Mouse (Mus musculus) liver, embryonic 15.5 days (tissue): ENCODE measurements around the gene A930009A15Rik. TPM values are rescaled to one million over a fixed set of nuclear protein-coding genes. Genes with fewer than 3 reads are reported as not detected.

Experiments used
- ATAC-seq: fragments of 200-750 bp; cut with Nextera tagmentation; 2 replicates; pipeline ENCODE4 v1.8.0; 2017; ENCODE audit warnings: moderate number of reproducible peaks, mild to moderate bottlenecking, moderate library complexity; ENCODE audit not compliant: insufficient read depth
- H3K27ac ChIP-seq: fragments of 300-500 bp; sonication (generic); replicated peaks from 2 replicates; pipeline ENCODE4 v1.5.1; 2015; ENCODE audit warnings: mild to moderate bottlenecking, inconsistent platforms
- H3K27me3 ChIP-seq: fragments of 300-500 bp; sonication (generic); 2 replicates; pipeline ENCODE4 v1.6.1; 2015; ENCODE audit warnings: mild to moderate bottlenecking, inconsistent platforms
- H3K36me3 ChIP-seq: fragments of 300-500 bp; sonication (generic); replicated peaks from 2 replicates; pipeline ENCODE4 v1.6.1; 2015; ENCODE audit warnings: moderate library complexity, mild to moderate bottlenecking, inconsistent platforms
- H3K4me1 ChIP-seq: fragments of 300-500 bp; sonication (generic); replicated peaks from 2 replicates; pipeline ENCODE4 v1.6.1; 2015; ENCODE audit warnings: inconsistent platforms
- H3K4me2 ChIP-seq: fragments of 300-500 bp; sonication (generic); 2 replicates; pipeline ENCODE4 v1.6.1; 2015; ENCODE audit warnings: moderate library complexity, mild to moderate bottlenecking, inconsistent platforms
- H3K4me3 ChIP-seq: fragments of 300-500 bp; sonication (generic); replicated peaks from 2 replicates; pipeline ENCODE4 v1.5.1; 2015; ENCODE audit warnings: mild to moderate bottlenecking, inconsistent platforms
- H3K9ac ChIP-seq: fragments of 300-500 bp; sonication (generic); 2 replicates; pipeline ENCODE4 v1.6.1; 2015; ENCODE audit warnings: moderate library complexity, mild to moderate bottlenecking, inconsistent platforms
- H3K9me3 ChIP-seq: fragments of 300-500 bp; sonication (generic); replicated peaks from 2 replicates; pipeline ENCODE4 v1.6.1; 2016; ENCODE audit warnings: inconsistent platforms
- WGBS: fragments of 180-500 bp; shearing (Covaris S2); methylation state at CpG from one replicate; pipeline ENCODE4 v1.1.7; 2015; ENCODE audit warnings: mixed read lengths; ENCODE audit not compliant: insufficient replicate concordance; 5-methylcytosine and 5-hydroxymethylcytosine counted together
- polyA plus RNA-seq: library from polyadenylated mRNA; unstranded; fragments of >200 nt; fragmentation: Nextera tagmentation; extraction: Ambion mirVana; gene quantifications from 2 replicates; pipeline ENCODE4 v1.2.1, GENCODE M21; 2015

The A930009A15Rik gene
- polyA plus RNA-seq, 1 experiment from 2014 or later, result not detected

- Histone ChIP-seq H3K27ac (no peak overlapping the region), H3K9me3 (no peaks in the 10 kb centered on the region), H3K4me1 (no peaks in the 10 kb centered on the region), H3K4me3 (no peak overlapping the region), H3K9ac (no peak overlapping the region), H3K36me3 (no peaks in the 10 kb centered on the region), H3K27me3 (no peaks in the 10 kb centered on the region), H3K4me2 (no peak overlapping the region)
- no peak for ATAC-seq
- 19% methylated on average over 2 of the region's 2 CpGs for WGBS
Measured at GRCm38 (mm10) chr10:115555191-115555765, 14.5 kb upstream of the A930009A15Rik start.

- no peak overlapping the region for H3K9ac ChIP-seq
- H3K9me3 ChIP-seq, result no peaks in the 10 kb centered on the region
- WGBS, result 56% methylated on average over 12 of the region's 12 CpGs
- no peaks in the 10 kb centered on the region for H3K27me3 ChIP-seq
- H3K4me1 ChIP-seq, result no peaks in the 10 kb centered on the region
- no peaks in the 10 kb centered on the region for H3K36me3 ChIP-seq
- ATAC-seq, result no peak
- no peak overlapping the region for H3K4me3 ChIP-seq
- no peak overlapping the region for H3K4me2 ChIP-seq
- no peak overlapping the region for H3K27ac ChIP-seq
Measured at GRCm38 (mm10) chr10:115556738-115557242, 13.0 kb upstream of the A930009A15Rik start.

GRCm38 (mm10) chr10:115561136-115561880 lies 8.5 kb upstream of the A930009A15Rik start:
- Histone ChIP-seq H3K36me3 (no peaks in the 10 kb centered on the region), H3K4me1 (no peaks in the 10 kb centered on the region), H3K4me2 (no peak overlapping the region), H3K27me3 (no peaks in the 10 kb centered on the region), H3K27ac (no peak overlapping the region), H3K9me3 (no peaks in the 10 kb centered on the region), H3K9ac (no peak overlapping the region), H3K4me3 (no peak overlapping the region)
- 52% methylated on average over 12 of the region's 12 CpGs for WGBS
- no peak for ATAC-seq

- no peaks in the 10 kb centered on the region for H3K36me3 ChIP-seq
- no peak overlapping the region for H3K9ac ChIP-seq
- no peaks in the 10 kb centered on the region for H3K9me3 ChIP-seq
- no peak for ATAC-seq
- 64% methylated on average over 4 of the region's 4 CpGs for WGBS
- no peak overlapping the region for H3K27ac ChIP-seq
- no peaks in the 10 kb centered on the region for H3K4me1 ChIP-seq
- no peak overlapping the region for H3K4me3 ChIP-seq
- no peak overlapping the region for H3K4me2 ChIP-seq
- H3K27me3 ChIP-seq, result no peaks in the 10 kb centered on the region
Measured at GRCm38 (mm10) chr10:115562911-115563686, 6.7 kb upstream of the A930009A15Rik start.

- H3K4me3 ChIP-seq, result no peak overlapping the region
- H3K36me3 ChIP-seq, result no peaks in the 10 kb centered on the region
- H3K4me1 ChIP-seq, result no peaks in the 10 kb centered on the region
- H3K9ac ChIP-seq, result no peak overlapping the region
- no peak overlapping the region for H3K27ac ChIP-seq
- no peaks in the 10 kb centered on the region for H3K27me3 ChIP-seq
- no peaks in the 10 kb centered on the region for H3K9me3 ChIP-seq
- ATAC-seq, result no peak
- WGBS, result 61% methylated on average over 5 of the region's 5 CpGs
- no peak overlapping the region for H3K4me2 ChIP-seq
Measured at GRCm38 (mm10) chr10:115563961-115564360, 5.8 kb upstream of the A930009A15Rik start.

GRCm38 (mm10) chr10:115570577-115570976 lies 791 bp downstream of the A930009A15Rik start:
- no peak overlapping the region for H3K9ac ChIP-seq
- H3K27me3 ChIP-seq, result no peaks in the 10 kb centered on the region
- ATAC-seq, result no peak
- no peaks in the 10 kb centered on the region for H3K9me3 ChIP-seq
- H3K36me3 ChIP-seq, result no peaks in the 10 kb centered on the region
- no peak overlapping the region for H3K4me2 ChIP-seq
- whole genome bisulfite sequencing, result 57% methylated on average over 2 of the region's 2 CpGs
- H3K4me1 ChIP-seq, result no peaks in the 10 kb centered on the region
- no peak overlapping the region for H3K27ac ChIP-seq
- no peak overlapping the region for H3K4me3 ChIP-seq

- no peak for ATAC-seq
- H3K9me3 ChIP-seq, result no peaks in the 10 kb centered on the region
- no peaks in the 10 kb centered on the region for H3K4me1 ChIP-seq
- H3K27ac ChIP-seq, result no peak overlapping the region
- H3K4me3 ChIP-seq, result no peak overlapping the region
- no peaks in the 10 kb centered on the region for H3K36me3 ChIP-seq
- H3K9ac ChIP-seq, result no peak overlapping the region
- no peaks in the 10 kb centered on the region for H3K27me3 ChIP-seq
- H3K4me2 ChIP-seq, result no peak overlapping the region
- 76% methylated on average over 6 of the region's 6 CpGs for WGBS
Measured at GRCm38 (mm10) chr10:115571317-115571716, 1.5 kb downstream of the A930009A15Rik start.

- no peaks in the 10 kb centered on the region for H3K4me1 ChIP-seq
- no peak overlapping the region for H3K27ac ChIP-seq
Measured at GRCm38 (mm10) chr10:115571734-115572440, 2.1 kb downstream of the A930009A15Rik start.

GRCm38 (mm10) chr10:115579076-115579475 lies 9.3 kb downstream of the A930009A15Rik start:
- Histone ChIP-seq H3K27ac (no peak overlapping the region), H3K4me1 (no peaks in the 10 kb centered on the region), H3K36me3 (no peaks in the 10 kb centered on the region), H3K9ac (no peak overlapping the region), H3K9me3 (no peaks in the 10 kb centered on the region), H3K27me3 (peaks cover 5% of the 10 kb centered on the region; the same call in 1 of the 2 replicates), H3K4me2 (no peak overlapping the region), H3K4me3 (no peak overlapping the region)
- no peak for ATAC-seq
- 67% methylated on average over 7 of the region's 7 CpGs for WGBS

More at GRCm38 (mm10) chr10:115571734-115572440, 2.1 kb downstream of the A930009A15Rik start:
- H3K4me2 ChIP-seq, result no peak overlapping the region
- no peaks in the 10 kb centered on the region for H3K27me3 ChIP-seq
- H3K36me3 ChIP-seq, result no peaks in the 10 kb centered on the region
- no peak for ATAC-seq
- H3K4me3 ChIP-seq, result no peak overlapping the region
- 57% methylated on average over 3 of the region's 3 CpGs for WGBS
- no peaks in the 10 kb centered on the region for H3K9me3 ChIP-seq
- no peak overlapping the region for H3K9ac ChIP-seq

GRCm38 (mm10) chr10:115579494-115579893 lies 9.7 kb downstream of the A930009A15Rik start:
- Histone ChIP-seq H3K9me3 (no peaks in the 10 kb centered on the region), H3K4me1 (no peaks in the 10 kb centered on the region), H3K9ac (no peak overlapping the region), H3K27ac (no peak overlapping the region), H3K27me3 (peaks cover 9% of the 10 kb centered on the region), H3K36me3 (no peaks in the 10 kb centered on the region), H3K4me2 (no peak overlapping the region), H3K4me3 (no peak overlapping the region)
- 52% methylated on average over 7 of the region's 7 CpGs for WGBS
- no peak for ATAC-seq
